Mouse (Mus musculus): ENCODE measurements around the gene Ran.

- TF ChIP-seq GATA1 (IDR thresholded peaks at IDR 0.05; ENCODE audit: borderline replicate concordance, low read length) (no peak), FLI1 (IDR thresholded peaks at IDR 0.05; ENCODE audit: low read length) (no peak)
Observed at GRCm38 (mm10) chr5:129009577-129009976, 10.3 kb upstream of the Ran start.

All from megakaryocyte, embryonic 14.5 days (primary cell).